Mouse (Mus musculus) lung, adult 2 months (tissue): ENCODE results near the gene Lck. TPM values are rescaled to one million over a fixed set of nuclear protein-coding genes. Genes with fewer than 3 reads are reported as not detected.

Experiments
- DNase-seq: peaks from one replicate; pipeline ENCODE4 v3.0.0; 2022
- H3K4me1 ChIP-seq: fragments of 200-500 bp; 2 replicates; pipeline ENCODE4 v1.6.1; 2011; ENCODE audit warnings: low read length; ENCODE audit not compliant: control insufficient read depth, insufficient read depth
- H3K4me3 ChIP-seq: fragments of 200-500 bp; replicated peaks from 2 replicates; pipeline ENCODE3; 2011; ENCODE audit warnings: low read depth, mild to moderate bottlenecking, control low read depth, low read length; ENCODE audit errors: extremely low read depth
- CTCF ChIP-seq: fragments of 200-500 bp; IDR thresholded peaks from 2 replicates; pipeline ENCODE4 v1.5.1; 2011; ENCODE audit warnings: mild to moderate bottlenecking, low read length, control low read depth; ENCODE audit not compliant: insufficient read depth
- POLR2A ChIP-seq: fragments of 200-500 bp; IDR thresholded peaks from 2 replicates; pipeline ENCODE4 v1.6.1; 2011; ENCODE audit warnings: low read depth, mild to moderate bottlenecking, control low read depth, low read length, borderline replicate concordance; ENCODE audit errors: extremely low read depth
- WGBS: fragments of 180-500 bp; shearing (Covaris S2); methylation state at CpG from one replicate; pipeline ENCODE4 v1.1.7; 2018; 5-methylcytosine and 5-hydroxymethylcytosine counted together
- polyA plus RNA-seq: library from polyadenylated mRNA; depleted of rRNA; stranded (reverse); fragments of >200 nt; gene quantifications from 2 replicates; pipeline ENCODE4 v1.2.3, GENCODE M21; 2012; rRNA removed

Gene Lck
- polyA plus RNA-seq, 1 experiment: 11.8 TPM

- Histone ChIP-seq H3K4me3 (no peak overlapping the region), H3K4me1 (peaks cover 2% of the 10 kb centered on the region; the same call in 1 of the 2 replicates)
- DNase-seq: no peak
- no peak for TF ChIP-seq POLR2A
- TF ChIP-seq CTCF: no peak
- 44% methylated on average over 11 of the region's 11 CpGs for WGBS
Observed at GRCm38 (mm10) chr4:129502901-129503444, 70.5 kb downstream of the Lck start.

GRCm38 (mm10) chr4:129502327-129502888 is 71.0 kb downstream of the Lck start:
- no peaks in the 10 kb centered on the region for H3K4me1 ChIP-seq
- TF ChIP-seq POLR2A (no peak), CTCF (no peak)
- WGBS: 40% methylated on average over 9 of the region's 9 CpGs
- H3K4me3 ChIP-seq: no peak overlapping the region
- no peak for DNase-seq

DNA sequence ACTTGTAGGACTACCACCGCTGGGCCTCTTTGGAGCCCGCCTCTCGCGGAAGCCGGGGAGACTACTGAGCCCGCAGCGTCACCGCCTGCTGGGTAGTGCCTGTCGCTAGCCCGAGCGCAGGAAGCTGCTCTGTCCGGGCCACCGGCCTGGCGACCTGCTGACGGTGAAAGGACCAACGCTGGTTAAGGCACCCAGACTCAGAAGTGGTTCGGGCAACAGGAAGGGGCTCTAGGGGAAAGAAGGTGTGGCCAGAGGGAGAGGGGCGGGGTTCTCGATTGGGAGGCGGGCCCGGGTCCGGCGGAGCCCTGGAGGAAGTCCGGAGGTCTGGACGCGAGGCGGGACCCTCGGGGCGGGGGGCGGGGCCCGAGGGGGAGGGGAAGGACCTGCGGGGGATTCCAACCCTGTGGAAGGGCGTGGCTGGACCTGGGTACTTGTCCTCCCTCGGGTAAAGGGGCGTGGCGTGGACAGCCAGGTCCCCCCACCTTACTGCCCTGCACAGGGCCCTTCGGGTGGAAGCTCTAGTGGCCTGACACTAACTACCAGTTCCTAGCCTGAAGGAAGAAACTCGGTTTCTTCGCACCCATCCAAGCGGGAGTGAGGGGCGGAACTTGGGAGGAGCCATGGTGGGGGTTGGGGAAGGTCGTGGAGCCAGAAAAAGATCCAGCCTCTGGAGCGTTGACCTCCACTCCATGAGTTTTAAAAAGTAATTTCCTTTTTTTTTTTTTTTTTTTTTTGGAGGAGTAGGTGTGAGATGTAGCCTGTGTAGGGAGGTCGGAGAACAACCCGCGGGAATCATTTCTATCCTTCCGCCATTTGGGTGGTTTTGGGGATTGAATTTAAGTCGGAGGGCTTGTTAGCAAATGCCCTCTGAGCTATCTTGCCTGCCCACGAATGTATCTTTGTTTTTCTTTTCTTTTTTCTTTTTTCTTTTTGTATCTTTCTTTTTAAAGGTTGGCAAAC is 72.6 kb downstream of the Lck start:
- peak overlapping the region; percentile 91 for H3K4me3 ChIP-seq
- 1% methylated on average over 42 of the region's 49 CpGs for WGBS
- TF ChIP-seq CTCF (no peak), POLR2A (peak; percentile 87; the same call in 1 of the 2 replicates)
- DNase-seq: peak; percentile 92
- peaks cover 3% of the 10 kb centered on the region; the same call in 1 of the 2 replicates for H3K4me1 ChIP-seq

GRCm38 (mm10) chr4:129500017-129500416 is 73.4 kb downstream of the Lck start:
- 66% methylated on average over 8 of the region's 8 CpGs for WGBS
- peak overlapping the region; percentile 79 for H3K4me3 ChIP-seq
- no peak for DNase-seq
- TF ChIP-seq POLR2A: no peak
- no peak for TF ChIP-seq CTCF
- peaks cover 3% of the 10 kb centered on the region; the same call in 1 of the 2 replicates for H3K4me1 ChIP-seq

DNA sequence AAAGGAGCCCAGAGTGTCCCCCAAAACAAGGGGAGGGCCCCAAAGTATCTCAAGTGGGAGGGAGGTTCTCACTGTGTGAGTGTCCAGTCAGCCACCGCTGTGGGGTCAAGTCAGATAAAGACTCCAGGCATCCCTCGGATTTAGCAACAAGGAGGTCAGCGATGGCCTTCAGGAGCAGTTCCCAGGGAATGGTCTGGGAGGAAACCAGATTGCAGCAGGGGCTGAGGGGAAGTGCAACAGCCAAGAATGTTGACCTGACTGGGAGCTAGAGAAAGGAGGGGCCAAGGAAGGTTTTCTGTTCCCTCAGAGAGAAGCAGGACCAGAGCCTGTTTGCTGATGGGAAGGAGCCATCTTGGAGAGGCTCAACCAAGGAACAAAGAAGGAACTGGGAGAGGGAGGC is 74.5 kb downstream of the Lck start:
- Histone ChIP-seq H3K4me1 (peaks cover 3% of the 10 kb centered on the region; the same call in 1 of the 2 replicates), H3K4me3 (no peak overlapping the region)
- TF ChIP-seq POLR2A (no peak), CTCF (no peak)
- WGBS: 63% methylated on average over 3 of the region's 3 CpGs
- DNase-seq: no peak

Other genes with a start within 250 kb of the Lck start
- 16.7 and 23.5 TPM in 2 replicates for gene Rbbp4, start 238.3 kb downstream of the Lck start, polyA plus RNA-seq
- 5.8 and 11.3 TPM in 2 replicates for gene Zbtb8os, start 237.9 kb downstream of the Lck start, polyA plus RNA-seq
- gene Zbtb8a, start 195.5 kb downstream of the Lck start, polyA plus RNA-seq: 8.8 and 13.9 TPM in 2 replicates
- 0.12 and 0.14 TPM in 2 replicates for gene Zbtb8b, start 132.8 kb downstream of the Lck start, polyA plus RNA-seq
- 18.9 and 28.4 TPM in 2 replicates for gene Bsdc1, start 112.1 kb downstream of the Lck start, polyA plus RNA-seq
- 0.12 TPM in 1 of 2 replicates, not detected in the other for gene Tssk3, start 82.6 kb downstream of the Lck start, polyA plus RNA-seq
- 0.80 and 1.1 TPM in 2 replicates for gene Fam229a, start 82.5 kb downstream of the Lck start, polyA plus RNA-seq
- 16.6 and 18.6 TPM in 2 replicates for gene Marcksl1, start 60.1 kb downstream of the Lck start, polyA plus RNA-seq
- gene Hdac1, start 30.9 kb downstream of the Lck start, polyA plus RNA-seq: 35.3 and 64.8 TPM in 2 replicates
- gene Fam167b, start 4.9 kb upstream of the Lck start, polyA plus RNA-seq: 1.9 and 2.7 TPM in 2 replicates
- 148 and 197 TPM in 2 replicates for gene Eif3i, start 27.0 kb upstream of the Lck start, polyA plus RNA-seq
- 136 and 158 TPM in 2 replicates for gene Tmem234, start 27.0 kb upstream of the Lck start, polyA plus RNA-seq
- gene Dcdc2b, start 40.6 kb upstream of the Lck start, polyA plus RNA-seq: 16.0 and 17.8 TPM in 2 replicates
- 31.1 and 36.5 TPM in 2 replicates for gene Iqcc, start 45.5 kb upstream of the Lck start, polyA plus RNA-seq
- gene Ccdc28b, start 50.3 kb upstream of the Lck start, polyA plus RNA-seq: 20.6 and 34.1 TPM in 2 replicates
- gene Txlna, start 67.4 kb upstream of the Lck start, polyA plus RNA-seq: 30.0 and 36.7 TPM in 2 replicates
- 16.6 and 26.3 TPM in 2 replicates for gene Kpna6, start 99.1 kb upstream of the Lck start, polyA plus RNA-seq
- 24.4 and 25.7 TPM in 2 replicates for gene Tmem39b, start 123.2 kb upstream of the Lck start, polyA plus RNA-seq
- 34.8 and 44.5 TPM in 2 replicates for gene Khdrbs1, start 168.7 kb upstream of the Lck start, polyA plus RNA-seq
- 40.3 and 50.2 TPM in 2 replicates for gene Ptp4a2, start 237.6 kb upstream of the Lck start, polyA plus RNA-seq